Mouse (Mus musculus): ENCODE data around the gene Cdh13.

DNA sequence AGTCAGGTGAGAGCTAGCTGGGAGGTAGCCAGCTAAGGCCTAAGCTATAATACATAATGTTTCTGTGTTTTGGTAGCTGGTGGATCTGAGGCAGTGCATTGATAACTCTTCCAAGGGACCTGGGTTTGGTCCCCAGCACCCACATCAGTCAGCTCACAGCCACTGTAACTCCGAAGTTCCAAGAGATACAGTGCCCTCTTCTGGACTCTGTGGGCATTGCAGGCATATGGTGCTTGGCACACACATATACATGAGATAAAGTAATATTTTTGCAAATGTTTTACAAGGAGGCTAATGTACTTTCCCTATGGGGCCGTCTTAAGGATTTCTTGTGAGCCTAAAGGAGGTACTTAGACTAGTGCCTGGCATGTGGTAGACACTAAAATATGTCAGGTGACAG lies 755.8 kb downstream of the Cdh13 start:
- TF ChIP-seq MAX (IDR thresholded peaks at IDR 0.05; ENCODE audit: low read depth) (no peak), CEBPB (IDR thresholded peaks at IDR 0.05; ENCODE audit: insufficient read depth, poor library complexity, severe bottlenecking) (no peak)

All from myocyte (in vitro differentiated cells).